Mouse (Mus musculus): ENCODE measurements at regions not wholly inside any gene's neighbourhood (a gene's known extent, or its start where the extent isn't known, plus 50 kb on each side); places are given as distances from the start of the nearest gene placed in this dataset.
A peak's percentile ranks its signal among the peaks of the same experiment; 100 is the strongest.

DNA sequence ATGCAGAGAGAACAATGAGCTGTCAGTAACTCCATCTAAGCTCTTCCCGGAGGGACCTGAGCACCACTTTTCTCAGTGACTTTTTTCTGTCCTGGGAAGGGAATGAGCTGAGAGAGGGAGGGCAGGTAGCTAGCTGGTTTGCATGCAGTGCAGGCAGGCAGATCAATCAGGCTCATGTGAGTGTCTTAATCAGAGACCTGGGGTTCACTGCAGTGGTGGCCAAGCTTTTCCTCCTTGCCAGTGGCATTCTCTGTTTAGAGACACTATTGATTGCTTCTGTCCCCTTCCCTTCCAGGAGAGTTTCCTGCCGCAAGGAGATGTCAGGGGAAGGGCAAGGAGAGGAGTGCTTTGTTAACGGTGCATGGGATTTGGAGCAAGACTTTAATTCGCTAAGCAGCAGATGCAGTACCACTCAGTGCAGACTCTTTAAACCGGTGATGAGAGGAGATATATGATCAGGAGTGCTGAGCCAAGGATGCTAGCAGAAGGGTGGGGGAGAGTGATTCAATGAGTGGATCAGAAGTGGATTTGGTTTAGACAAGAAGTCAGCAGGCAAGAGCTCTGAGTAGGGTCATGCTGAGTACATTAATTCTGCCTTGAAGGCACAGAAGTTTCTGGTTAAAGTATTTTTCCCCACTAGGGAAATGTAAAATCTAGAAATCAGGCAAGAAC is 535.4 kb upstream of the Sel1l start:
- Histone ChIP-seq H3K4me1 (ENCODE audit: control insufficient read depth, insufficient read depth, low read length) (no peaks in the 10 kb centered on the region), H3K4me3 (replicated peaks; ENCODE audit: extremely low read depth, low read depth, low read length) (no peak overlapping the region)
- TF ChIP-seq CTCF (IDR thresholded peaks at IDR 0.05; ENCODE audit: insufficient read depth, low read length) (no peak), POLR2A (IDR thresholded peaks at IDR 0.05; ENCODE audit: borderline replicate concordance, extremely low read depth, low read depth, low read length) (no peak)
- WGBS, result 31% methylated on average over 5 of the region's 5 CpGs
- DNase-seq, result no peak

DNA sequence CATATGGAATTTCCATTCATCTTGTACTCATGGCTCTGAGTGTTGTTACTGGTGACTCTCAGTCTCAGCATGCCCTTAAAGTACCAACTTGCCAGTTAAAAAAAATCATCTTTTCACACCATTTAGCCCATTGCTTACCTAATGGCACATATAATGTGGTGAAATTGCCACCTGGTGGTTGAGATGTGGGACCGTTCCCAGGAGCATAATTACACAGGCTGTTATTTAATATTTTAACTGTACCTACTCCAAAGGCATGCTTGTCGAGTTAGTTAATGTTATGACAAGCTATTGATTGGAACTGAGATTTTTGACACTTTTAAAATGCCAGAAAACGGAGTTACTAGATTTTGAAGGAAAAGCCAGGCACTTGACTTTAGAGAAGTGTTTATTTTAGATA is 530.2 kb upstream of the Sel1l start:
- TF ChIP-seq POLR2A (IDR thresholded peaks at IDR 0.05; ENCODE audit: borderline replicate concordance, extremely low read depth, low read depth, low read length) (no peak), CTCF (IDR thresholded peaks at IDR 0.05; ENCODE audit: insufficient read depth, low read length) (no peak)
- no peak for DNase-seq
- 40% methylated on average over 3 of the region's 3 CpGs for WGBS
- H3K4me3 ChIP-seq (replicated peaks; ENCODE audit: extremely low read depth, low read depth, low read length), result no peak overlapping the region
- H3K4me1 ChIP-seq (ENCODE audit: control insufficient read depth, insufficient read depth, low read length), result no peaks in the 10 kb centered on the region

DNA sequence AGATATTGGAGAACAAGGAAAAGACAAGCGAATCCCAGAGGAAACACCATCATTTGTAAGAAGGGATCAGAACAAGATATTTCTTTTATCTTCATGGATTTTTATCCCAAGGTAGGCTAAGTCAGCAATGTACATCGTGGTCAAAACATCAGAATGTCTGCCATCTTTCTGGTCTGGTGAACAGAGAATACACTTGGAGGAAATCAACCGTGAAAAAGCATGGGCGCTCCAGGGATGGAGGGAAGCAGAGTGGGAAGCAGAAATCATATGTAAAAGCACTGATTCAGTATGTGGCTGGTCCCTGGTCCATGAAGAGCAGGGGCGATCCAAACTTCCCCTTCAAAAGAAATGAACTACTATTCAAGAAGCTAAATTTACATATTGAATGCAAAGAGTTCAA is 517.0 kb upstream of the Sel1l start:
- Histone ChIP-seq H3K4me1 (ENCODE audit: control insufficient read depth, insufficient read depth, low read length) (no peaks in the 10 kb centered on the region), H3K4me3 (replicated peaks; ENCODE audit: extremely low read depth, low read depth, low read length) (no peak overlapping the region)
- no peak for DNase-seq
- TF ChIP-seq POLR2A (IDR thresholded peaks at IDR 0.05; ENCODE audit: borderline replicate concordance, extremely low read depth, low read depth, low read length) (no peak), CTCF (IDR thresholded peaks at IDR 0.05; ENCODE audit: insufficient read depth, low read length) (no peak)
- WGBS, result 80% methylated on average over 5 of the region's 5 CpGs

DNA sequence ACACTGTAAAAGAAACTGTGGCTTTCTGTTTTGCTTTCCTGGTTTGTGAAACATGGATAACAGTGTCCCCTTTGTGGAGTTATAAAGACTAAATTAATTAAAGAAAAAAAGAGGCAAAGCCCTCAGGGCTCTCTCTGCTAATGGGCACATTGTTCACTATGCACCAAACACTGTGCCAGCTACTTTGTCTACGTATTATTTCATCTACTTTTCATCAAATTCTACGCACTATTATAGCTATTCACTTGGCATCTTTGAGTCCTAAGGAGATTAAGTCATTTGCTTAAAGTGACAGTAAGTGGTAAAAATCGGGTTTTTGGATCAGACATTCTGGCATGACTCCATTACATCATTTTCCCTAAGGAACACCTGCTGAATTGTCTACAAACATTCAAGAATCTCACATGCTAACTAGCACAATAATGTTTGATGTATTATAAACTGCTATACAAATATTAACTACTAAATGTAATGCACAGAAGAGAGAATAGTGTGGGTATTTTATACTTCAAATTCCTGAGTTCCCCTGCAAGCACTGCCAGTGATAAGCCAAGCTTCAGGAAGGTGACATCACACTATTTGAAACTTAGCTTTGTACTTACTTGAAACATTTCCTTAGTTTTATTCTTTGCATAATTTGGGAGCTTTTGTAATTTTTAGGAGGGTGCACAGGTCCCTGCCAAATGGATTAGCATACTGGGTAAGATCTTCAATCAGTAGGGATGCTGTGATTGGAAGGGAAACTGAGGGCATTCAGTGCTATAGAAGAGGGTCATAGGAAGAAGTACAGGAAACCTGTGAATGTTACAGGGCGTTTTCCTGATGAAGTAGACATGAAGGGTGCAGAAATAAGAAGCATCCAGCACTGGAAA is 504.7 kb upstream of the Sel1l start:
- Histone ChIP-seq H3K4me1 (ENCODE audit: control insufficient read depth, insufficient read depth, low read length) (no peaks in the 10 kb centered on the region), H3K4me3 (replicated peaks; ENCODE audit: extremely low read depth, low read depth, low read length) (no peak overlapping the region)
- 57% methylated on average over 4 of the region's 4 CpGs for WGBS
- DNase-seq, result no peak
- TF ChIP-seq CTCF (IDR thresholded peaks at IDR 0.05; ENCODE audit: insufficient read depth, low read length) (no peak), POLR2A (IDR thresholded peaks at IDR 0.05; ENCODE audit: borderline replicate concordance, extremely low read depth, low read depth, low read length) (no peak)

DNA sequence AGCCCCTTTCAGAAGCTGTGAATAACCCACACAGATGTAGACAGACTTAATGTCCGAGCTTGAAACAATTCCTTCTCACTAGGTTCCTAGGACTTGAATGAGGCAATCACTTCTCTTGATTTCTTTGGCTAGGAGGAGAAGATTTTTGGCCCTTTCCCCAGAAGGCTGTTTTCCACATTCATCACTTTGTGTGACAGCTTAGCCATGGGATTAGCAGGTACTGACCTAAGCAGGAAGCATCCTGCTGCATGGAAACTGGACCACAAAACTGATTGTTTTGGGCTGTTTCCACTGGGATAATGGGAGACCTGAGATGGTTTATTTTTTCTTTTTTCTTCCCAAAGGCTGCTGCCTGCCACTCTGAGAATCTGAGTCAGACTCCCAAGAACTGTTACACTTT is 469.3 kb upstream of the Sel1l start:
- WGBS, result 41% methylated on average over 1 of the region's 1 CpGs
- no peak for DNase-seq
- no peak overlapping the region for H3K4me3 ChIP-seq (replicated peaks; ENCODE audit: extremely low read depth, low read depth, low read length)
- no peak for TF ChIP-seq CTCF (IDR thresholded peaks at IDR 0.05; ENCODE audit: insufficient read depth, low read length)
- TF ChIP-seq POLR2A (IDR thresholded peaks at IDR 0.05; ENCODE audit: borderline replicate concordance, extremely low read depth, low read depth, low read length), result no peak
- no peaks in the 10 kb centered on the region for H3K4me1 ChIP-seq (ENCODE audit: control insufficient read depth, insufficient read depth, low read length)

DNA sequence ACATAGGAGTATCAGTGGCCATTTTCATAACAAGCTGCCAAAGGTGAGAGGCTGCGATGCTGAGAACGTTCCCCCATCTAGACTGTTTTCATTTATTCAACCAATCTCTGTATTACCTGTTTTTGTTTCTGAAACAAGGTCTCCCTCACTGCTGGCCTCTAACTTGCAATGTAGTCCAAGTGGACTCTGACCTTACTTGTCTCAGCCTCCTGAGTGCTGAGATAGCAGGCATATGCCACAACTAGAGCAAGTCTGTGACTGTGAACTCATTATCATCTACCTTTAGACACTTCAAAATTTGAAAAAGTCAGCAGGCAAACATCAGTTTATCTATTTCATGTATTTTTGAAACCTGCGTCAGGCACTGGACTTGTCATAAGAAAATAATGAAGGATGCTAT is 468.7 kb upstream of the Sel1l start:
- Histone ChIP-seq H3K4me3 (replicated peaks; ENCODE audit: extremely low read depth, low read depth, low read length) (no peak overlapping the region), H3K4me1 (ENCODE audit: control insufficient read depth, insufficient read depth, low read length) (no peaks in the 10 kb centered on the region)
- TF ChIP-seq CTCF (IDR thresholded peaks at IDR 0.05; ENCODE audit: insufficient read depth, low read length), result no peak
- TF ChIP-seq POLR2A (IDR thresholded peaks at IDR 0.05; ENCODE audit: borderline replicate concordance, extremely low read depth, low read depth, low read length), result no peak
- no peak for DNase-seq
- WGBS, result 89% methylated on average over 3 of the region's 3 CpGs

DNA sequence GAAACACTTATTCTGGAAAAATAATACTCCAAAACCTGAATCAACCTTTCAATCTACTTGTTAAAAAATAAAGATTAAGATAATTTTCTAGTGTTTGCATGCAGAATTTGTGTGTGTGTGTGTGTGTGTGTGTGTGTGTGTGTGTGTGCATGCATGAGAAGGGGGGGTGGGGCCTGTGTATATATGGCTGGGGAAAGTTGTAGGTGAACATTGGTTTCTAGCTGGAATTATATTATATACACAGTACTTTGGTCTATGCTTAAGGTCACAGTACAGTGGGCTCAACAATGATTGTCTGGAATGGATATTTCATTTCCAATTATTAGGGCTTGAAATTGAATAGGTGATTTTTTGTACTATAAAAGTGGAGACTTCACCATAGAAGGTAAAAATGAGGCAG is 467.3 kb upstream of the Sel1l start:
- no peak for DNase-seq
- TF ChIP-seq POLR2A (IDR thresholded peaks at IDR 0.05; ENCODE audit: borderline replicate concordance, extremely low read depth, low read depth, low read length) (no peak), CTCF (IDR thresholded peaks at IDR 0.05; ENCODE audit: insufficient read depth, low read length) (no peak)
- H3K4me1 ChIP-seq (ENCODE audit: control insufficient read depth, insufficient read depth, low read length), result no peaks in the 10 kb centered on the region
- no peak overlapping the region for H3K4me3 ChIP-seq (replicated peaks; ENCODE audit: extremely low read depth, low read depth, low read length)

DNA sequence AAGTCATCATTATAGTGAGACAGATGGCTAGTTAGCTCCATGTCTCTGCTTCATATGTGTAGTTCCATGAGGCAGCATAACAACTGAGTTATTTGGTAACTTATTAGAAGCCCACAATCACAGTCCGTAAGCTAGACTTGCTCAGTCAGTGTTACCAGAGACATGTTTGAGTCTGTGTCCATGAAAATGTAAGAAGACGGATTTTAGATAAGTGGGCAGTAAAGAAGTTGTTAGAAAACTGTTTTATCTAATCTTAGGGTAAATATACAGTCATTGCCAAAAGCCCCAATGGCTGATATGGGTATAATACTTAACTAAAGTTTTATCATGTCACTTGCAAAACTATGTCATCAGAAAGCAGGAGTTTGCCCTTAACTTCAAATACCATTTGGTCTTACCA is 466.9 kb upstream of the Sel1l start:
- H3K4me1 ChIP-seq (ENCODE audit: control insufficient read depth, insufficient read depth, low read length), result no peaks in the 10 kb centered on the region
- WGBS, result 49% methylated on average over 2 of the region's 2 CpGs
- H3K4me3 ChIP-seq (replicated peaks; ENCODE audit: extremely low read depth, low read depth, low read length), result no peak overlapping the region
- TF ChIP-seq POLR2A (IDR thresholded peaks at IDR 0.05; ENCODE audit: borderline replicate concordance, extremely low read depth, low read depth, low read length) (no peak), CTCF (IDR thresholded peaks at IDR 0.05; ENCODE audit: insufficient read depth, low read length) (no peak)
- DNase-seq, result no peak

DNA sequence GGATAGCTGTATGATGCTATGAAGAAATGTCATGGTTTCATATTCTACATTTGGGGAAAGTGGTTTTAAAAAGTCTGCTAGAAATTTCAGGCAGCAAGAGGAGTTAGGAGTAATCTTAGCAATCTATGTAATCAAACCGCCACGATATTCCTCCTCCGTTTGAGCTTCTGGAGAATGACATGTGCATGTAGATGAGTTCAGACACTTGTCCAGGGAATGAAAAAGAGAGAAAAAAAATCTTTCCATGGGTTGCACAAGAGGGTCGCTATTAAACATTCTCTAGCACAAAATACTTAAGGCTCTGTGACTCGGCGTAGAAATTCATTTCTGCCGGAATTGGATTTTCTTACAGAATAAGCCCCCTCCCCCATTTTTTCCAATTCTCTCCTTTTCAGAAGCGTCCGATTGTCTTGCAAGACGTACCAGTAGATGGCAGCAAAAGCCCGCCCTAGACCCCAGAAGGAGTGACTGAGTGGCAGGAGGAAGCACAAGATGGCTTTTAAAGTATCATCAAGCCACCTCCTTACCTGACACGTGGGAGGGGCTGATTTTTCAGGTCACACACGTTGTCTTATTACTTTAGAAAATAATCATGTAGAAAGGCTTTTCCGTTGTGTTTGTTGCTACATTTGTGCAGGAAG is 454.1 kb upstream of the Sel1l start:
- TF ChIP-seq POLR2A (IDR thresholded peaks at IDR 0.05; ENCODE audit: borderline replicate concordance, extremely low read depth, low read depth, low read length) (no peak), CTCF (IDR thresholded peaks at IDR 0.05; ENCODE audit: insufficient read depth, low read length) (peak; percentile 29; the same call in 1 of the 2 replicates)
- H3K4me1 ChIP-seq (ENCODE audit: control insufficient read depth, insufficient read depth, low read length), result no peaks in the 10 kb centered on the region
- WGBS, result 18% methylated on average over 14 of the region's 14 CpGs
- H3K4me3 ChIP-seq (replicated peaks; ENCODE audit: extremely low read depth, low read depth, low read length), result no peak overlapping the region
- DNase-seq, result peak; percentile 37

Measured in lung, adult 2 months (tissue).